Mouse (Mus musculus) olfactory bulb, adult 2 months (tissue): ENCODE results near the gene Rad17.

Experiments
- CTCF ChIP-seq: fragments of 200-500 bp; IDR thresholded peaks from 2 replicates; pipeline ENCODE4 v1.5.1; 2012; ENCODE audit warnings: low read depth, mild to moderate bottlenecking, low read length, moderate library complexity; ENCODE audit not compliant: insufficient read depth
- POLR2A ChIP-seq: fragments of 200-500 bp; IDR thresholded peaks from 2 replicates; pipeline ENCODE4 v1.6.1; 2012; ENCODE audit warnings: mild to moderate bottlenecking, low read depth, low read length, moderate library complexity; ENCODE audit not compliant: insufficient read depth

DNA sequence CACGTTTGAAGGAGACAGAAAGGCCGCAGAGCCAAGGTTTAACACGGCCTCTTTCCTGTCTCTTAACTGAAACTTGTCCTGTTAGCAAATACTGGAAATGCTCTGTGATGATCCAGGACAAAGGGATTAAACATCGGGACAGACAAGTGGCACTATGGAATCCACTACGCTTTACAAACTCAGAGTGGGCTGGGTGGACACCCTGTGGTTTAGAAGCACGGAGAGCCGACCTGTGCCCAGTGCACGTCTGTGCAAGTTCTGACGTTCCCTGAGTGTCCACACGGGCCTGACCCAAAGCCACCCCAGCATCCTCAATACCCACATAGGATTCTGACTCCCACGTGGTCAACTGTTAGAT is 47.1 kb downstream of the Rad17 start:
- TF ChIP-seq CTCF (no peak), POLR2A (no peak)
